Mouse (Mus musculus) testis, adult 2 months (tissue): ENCODE data around the gene Asb4.

Source experiments
- CTCF ChIP-seq: fragments of 200-500 bp; IDR thresholded peaks from 2 replicates; pipeline ENCODE4 v1.5.1; 2012; ENCODE audit warnings: low read depth, mild to moderate bottlenecking, inconsistent platforms, low read length, moderate library complexity; ENCODE audit not compliant: control insufficient read depth, insufficient read depth, insufficient replicate concordance
- POLR2A ChIP-seq: fragments of 200-500 bp; IDR thresholded peaks from 2 replicates; pipeline ENCODE4 v1.6.1; 2012; ENCODE audit warnings: low read depth, mild to moderate bottlenecking, inconsistent platforms, low read length, moderate library complexity; ENCODE audit not compliant: control insufficient read depth

- TF ChIP-seq CTCF = no peak
- no peak for TF ChIP-seq POLR2A
These were observed 58.0 kb downstream of the Asb4 start for GRCm38 (mm10) chr6:5441221-5441620.
